ENCODE assay signal across 20 mouse cellular contexts in the genomic region with DNA sequence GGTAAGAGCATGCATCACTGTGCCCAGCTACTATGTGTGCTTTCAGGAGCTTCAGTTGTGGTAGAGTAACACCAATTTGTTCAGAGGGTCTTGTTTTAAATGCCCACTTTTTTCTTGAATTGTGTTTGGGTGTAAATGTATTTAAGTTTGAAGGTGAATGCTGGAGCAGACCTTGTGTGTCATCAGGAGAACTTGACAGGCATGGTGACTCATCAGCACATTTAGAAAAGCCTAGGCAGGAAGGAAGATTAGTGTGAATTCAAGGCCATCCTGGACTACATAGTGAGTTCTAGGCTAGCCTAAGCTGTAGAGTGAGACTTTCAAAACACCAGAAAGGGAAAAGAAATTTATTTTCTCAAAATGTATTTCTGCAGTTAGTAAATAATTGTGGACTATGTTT.
"Had no signal": no experiment of that assay in that cellular context is flagged by ENCODE, and none has a peak within 500 bp of the region (broad histone marks: within the 10 kb centered on the region; RNA-seq: fewer than 3 reads in every experiment).

No protein-coding gene starts in this region.

- H3K4me2 ChIP-seq: lung, embryonic 15.5 days; midbrain, embryonic 13.5 days; neural tube, embryonic 13.5 days; stomach, embryonic 15.5 days had no signal

- H3K36me3 ChIP-seq: lung, embryonic 15.5 days; midbrain, embryonic 10.5 days; midbrain, embryonic 13.5 days; neural tube, embryonic 13.5 days; stomach, embryonic 15.5 days had no signal

- H3K9me3 ChIP-seq: lung, embryonic 15.5 days; megakaryocyte, embryonic 14.5 days; midbrain, embryonic 10.5 days; midbrain, embryonic 13.5 days; neural tube, embryonic 13.5 days; stomach, embryonic 15.5 days had no signal

- H3K27me3 ChIP-seq: lung, embryonic 15.5 days; megakaryocyte, embryonic 14.5 days; midbrain, embryonic 13.5 days; neural tube, embryonic 13.5 days; stomach, embryonic 15.5 days had no signal

- H3K27ac ChIP-seq: left cerebral cortex, adult 2 months; liver, embryonic 14.5 days; lung, embryonic 15.5 days; midbrain, embryonic 10.5 days; midbrain, embryonic 13.5 days; neural tube, embryonic 13.5 days; stomach, embryonic 15.5 days had no signal

- DNase-seq: kidney, postnatal 14 days; kidney, postnatal 4 days; layer of hippocampus, adult 9-11 months; lung, adult 18-20 months; lung, postnatal 10 days; lung, postnatal 36 days; retina, postnatal 1 day; right cerebral cortex, postnatal 25 days; spleen, adult 18-20 months; thymus, postnatal 25 days had no signal

- ATAC-seq: midbrain, embryonic 13.5 days; midbrain, embryonic 16.5 days had no signal

- H3K4me1 ChIP-seq: stomach, embryonic 15.5 days had no signal

- H3K9ac ChIP-seq: liver, embryonic 14.5 days; lung, embryonic 15.5 days; midbrain, embryonic 13.5 days; neural tube, embryonic 13.5 days; stomach, embryonic 15.5 days had no signal

- H3K4me3 ChIP-seq: left cerebral cortex, adult 2 months; lung, embryonic 15.5 days; megakaryocyte, embryonic 14.5 days; midbrain, embryonic 10.5 days; midbrain, embryonic 13.5 days; myocyte; neural tube, embryonic 13.5 days; stomach, embryonic 15.5 days had no signal
